Mouse (Mus musculus): ENCODE results near the gene Usp1.
"Not testable (repeated sequence)": the region's sequence is repeated elsewhere in the genome, so short reads cannot be mapped to it uniquely, and the experiment has no call there.

Usp1 gene

DNA sequence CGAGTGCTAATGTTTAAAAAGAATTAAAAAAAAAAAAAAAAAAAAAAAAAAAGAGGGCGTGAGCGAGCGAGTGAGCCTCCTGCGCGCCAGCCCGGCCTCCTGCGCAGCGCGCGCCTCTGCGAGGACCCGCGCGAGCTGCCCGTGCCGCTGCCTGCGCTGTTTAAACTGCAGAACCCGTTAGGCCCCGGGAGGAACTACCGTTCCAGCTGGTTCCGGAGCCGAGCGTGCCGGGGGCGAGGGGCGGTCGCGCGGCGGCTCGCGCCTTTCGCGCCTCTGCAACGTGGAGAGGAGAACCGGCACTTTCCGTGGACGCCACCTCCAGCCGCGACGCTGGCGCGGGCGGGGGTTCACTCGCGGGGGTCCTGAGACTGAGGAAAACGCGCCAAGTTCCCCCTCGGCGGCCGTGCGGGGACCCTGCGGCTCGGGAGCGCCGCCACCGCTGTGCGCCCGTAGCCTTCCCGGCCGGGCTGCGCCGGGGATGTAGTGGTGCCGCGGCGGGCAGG is at the start of gene Usp1:
Gene Usp1 (plus strand): TSS at position 243 of the 503 bp plus-strand sequence.
- DNase-seq (ENCODE audit: low read depth, low spot score): peak; percentile 34

DNA sequence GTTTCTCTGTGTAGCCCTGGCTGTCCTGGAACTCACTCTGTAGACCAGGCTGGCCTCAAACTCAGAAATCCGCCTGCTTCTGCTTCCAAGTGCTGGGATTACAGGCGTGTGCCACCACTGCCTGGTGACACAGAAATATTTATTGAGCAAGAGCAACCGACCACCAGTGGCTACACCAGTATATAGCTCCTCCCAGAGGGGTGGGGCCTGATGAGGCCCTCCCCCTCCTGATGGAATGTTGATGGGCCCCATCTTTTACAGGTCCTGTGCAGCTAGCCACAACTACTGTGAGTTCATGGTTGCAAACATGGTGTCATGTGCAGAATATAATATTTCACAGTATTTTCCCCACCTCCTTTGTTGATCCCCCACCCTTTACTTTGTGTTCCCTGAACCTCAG is 40.9 kb upstream of the Usp1 start:
- no peak for DNase-seq (ENCODE audit: low read depth, low spot score)

DNA sequence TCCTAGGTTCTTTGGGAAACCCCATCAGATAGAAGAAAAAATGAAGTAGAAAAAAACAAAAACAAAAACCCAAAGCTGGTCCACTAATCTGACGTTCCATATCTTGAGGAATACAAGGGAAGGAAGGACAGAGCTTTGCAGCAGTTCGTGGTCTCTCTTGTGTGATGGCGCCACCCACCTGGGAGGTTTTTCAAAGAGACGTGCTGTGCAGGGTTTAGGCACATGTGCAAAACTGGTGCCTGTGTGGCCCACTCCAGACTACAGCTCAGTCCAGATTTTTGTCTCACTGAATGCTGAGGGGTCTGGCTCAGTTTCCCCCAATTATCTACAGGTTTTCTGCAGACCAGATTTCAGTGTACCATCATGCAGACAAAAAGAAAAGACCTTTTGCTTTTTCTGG is 37.2 kb upstream of the Usp1 start:
- DNase-seq (ENCODE audit: low read depth, low spot score): no peak

DNA sequence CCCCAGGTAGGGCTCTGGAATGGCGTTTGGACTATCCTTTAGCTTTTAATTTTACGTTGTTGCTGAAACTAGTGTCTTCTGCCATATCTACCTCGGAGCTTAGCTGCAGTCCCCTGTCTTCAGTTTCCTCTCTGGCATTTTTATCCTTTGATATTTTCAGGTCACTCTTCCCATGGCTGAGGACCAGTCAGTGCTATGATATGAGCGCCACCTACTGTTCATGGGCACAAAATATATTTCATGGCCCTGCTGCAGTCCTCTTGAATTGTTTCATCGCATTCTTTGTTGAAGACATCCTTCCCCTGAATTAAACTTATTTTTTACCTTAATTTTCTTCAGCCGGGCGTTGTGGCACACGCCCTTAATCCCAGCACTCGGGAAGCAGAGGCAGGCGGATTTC is 36.5 kb upstream of the Usp1 start:
- no peak for DNase-seq (ENCODE audit: low read depth, low spot score)

DNA sequence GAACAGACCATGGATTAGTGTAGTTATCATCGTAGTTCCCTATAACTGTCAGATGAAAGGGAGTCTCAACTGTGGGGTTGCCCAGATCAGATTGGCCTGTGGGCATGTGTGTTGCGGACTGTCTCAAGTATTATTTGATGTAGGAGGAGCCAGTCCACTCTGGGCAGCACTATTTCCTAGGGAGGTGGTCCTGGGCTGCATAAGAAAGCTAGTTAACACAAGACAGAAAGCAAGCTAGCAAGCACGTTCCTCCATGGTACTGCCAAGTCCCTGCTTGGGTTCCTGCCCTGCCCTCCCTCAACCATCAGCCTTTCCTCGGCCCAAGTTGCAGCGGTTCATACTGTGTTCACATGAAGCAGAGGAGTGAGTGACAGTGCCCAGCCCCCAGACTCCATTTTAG is 13.4 kb upstream of the Usp1 start:
- no peak for DNase-seq (ENCODE audit: low read depth, low spot score)

DNA sequence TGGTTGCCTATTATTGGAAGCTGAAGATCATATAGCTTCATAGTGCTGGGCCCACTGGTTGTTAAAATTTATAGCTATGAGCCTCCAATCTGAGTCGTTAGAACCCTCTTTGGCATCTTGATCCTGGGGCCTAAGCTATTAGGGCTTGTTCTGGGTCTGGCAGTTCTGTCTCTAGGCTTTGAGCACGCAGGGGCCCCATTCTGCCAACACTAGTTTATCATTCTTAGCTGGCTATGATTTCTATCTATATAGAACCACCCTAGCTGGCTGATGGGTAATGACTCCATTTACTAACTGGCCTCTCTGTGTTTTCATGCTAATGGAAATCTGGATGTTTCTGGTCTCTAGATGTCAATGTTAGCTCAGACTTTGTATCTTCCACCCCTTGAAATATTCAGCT is 5.9 kb upstream of the Usp1 start:
- no peak for DNase-seq (ENCODE audit: low read depth, low spot score)

DNA sequence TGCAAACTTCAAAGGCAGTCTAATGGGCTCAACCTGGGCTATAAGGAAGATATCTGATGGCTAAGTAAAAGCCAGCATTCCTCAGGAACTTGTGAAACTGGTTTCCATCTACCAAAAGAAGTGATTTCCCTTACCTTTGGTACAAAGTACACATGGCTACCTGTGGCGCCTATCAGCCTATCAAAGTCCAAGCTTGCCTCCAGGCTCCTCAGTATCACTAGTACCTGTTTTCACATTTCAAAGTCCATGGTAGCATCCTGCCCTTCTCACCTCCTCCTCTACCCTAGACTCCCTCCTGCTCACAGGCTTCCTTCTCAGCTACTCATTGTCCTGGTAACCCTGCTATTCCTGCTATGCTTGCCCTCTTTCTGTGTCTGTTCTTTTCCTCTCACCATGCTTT is 5.4 kb upstream of the Usp1 start:
- DNase-seq (ENCODE audit: low read depth, low spot score): no peak

DNA sequence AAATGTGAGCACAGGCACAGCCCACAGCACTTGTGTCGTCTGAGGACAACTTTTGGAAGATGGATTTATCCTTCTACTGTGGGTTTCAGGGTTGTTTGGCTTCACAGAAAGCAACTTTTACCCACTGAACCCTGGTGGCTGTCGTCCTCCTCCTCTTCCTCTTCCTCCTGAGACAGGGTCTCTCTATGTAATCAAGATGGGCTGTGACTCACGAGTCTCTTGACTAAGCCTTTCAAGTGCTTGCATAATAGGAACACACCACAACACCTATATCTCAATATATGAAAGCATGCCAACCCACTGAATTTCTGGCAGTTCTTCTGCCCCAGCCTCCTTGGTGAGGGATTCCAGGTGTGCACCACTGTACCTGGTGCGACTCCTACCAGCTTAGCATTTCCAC is 2.7 kb upstream of the Usp1 start:
- no peak for DNase-seq (ENCODE audit: low read depth, low spot score)

DNA sequence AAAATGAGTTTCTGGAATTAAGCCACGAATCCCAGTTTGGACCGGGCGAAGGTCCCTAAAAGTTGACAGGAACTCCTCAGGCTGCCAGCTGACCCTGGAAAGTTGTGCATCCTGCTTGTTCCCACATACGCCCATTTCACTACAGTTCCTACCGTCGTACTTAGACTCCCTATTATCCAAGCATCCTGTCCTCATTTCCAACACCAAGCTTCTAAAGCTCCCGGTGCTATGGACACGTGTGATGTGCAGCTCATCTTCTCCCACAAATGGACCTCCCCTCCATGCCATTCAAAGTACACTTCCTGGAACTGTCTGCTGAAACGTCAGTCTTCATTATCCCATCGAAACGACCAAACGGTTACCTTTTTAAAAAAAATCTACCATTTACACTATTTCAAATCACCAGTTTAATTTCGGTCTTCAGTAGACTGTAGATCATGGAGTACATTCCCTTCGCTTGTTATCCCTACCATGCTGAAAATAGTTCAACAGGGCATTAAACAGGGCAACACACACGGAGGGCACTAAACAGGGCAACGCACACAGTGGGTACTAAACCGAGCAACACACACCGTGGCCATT is 1.5 kb upstream of the Usp1 start:
- DNase-seq (ENCODE audit: low read depth, low spot score): no peak

DNA sequence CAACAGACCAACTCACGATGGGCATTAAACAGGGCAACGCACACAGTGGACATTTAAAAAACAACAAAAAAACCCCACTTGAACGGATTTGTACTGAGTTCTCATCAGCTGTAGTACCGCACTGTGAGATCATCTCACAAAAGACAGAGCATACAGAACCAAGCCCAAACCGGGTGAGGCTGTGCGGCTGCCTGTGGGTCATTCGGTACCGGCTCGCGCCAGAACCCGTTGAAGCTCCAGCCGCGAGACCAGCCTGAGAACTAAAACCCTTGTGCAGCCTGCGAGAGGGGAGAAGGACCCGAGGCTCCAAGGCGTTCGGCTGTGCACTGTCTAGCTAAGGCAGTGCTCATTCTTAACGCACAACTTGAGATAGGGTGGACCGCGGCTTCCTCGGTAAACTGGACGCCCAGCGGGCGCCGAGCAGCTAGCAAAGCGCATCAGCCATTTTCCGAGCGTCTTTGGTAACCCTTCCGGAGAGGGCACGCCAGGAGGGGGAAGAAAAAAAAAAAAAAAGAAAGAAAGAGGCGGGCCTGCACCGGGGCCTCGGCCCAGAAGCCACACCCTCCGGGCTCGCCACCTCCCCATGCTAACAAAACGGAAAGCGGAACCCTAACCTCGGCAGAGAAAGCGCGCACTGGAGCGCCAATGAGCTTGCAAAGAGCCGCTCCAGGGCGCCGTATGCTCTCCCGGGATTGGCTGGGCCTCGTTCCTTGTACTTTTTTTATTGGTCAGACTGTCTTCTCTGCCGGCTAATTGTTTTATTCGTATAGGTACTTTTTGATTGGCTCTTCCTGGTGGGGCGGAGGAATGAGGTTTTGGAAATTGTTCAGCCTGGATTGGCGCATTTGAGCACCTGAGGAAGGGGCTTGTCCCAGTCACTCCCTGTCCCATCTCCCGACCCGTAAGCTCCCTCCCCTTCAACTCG is 705 bp upstream of the Usp1 start:
- DNase-seq (ENCODE audit: low read depth, low spot score): peak; percentile 93

DNA sequence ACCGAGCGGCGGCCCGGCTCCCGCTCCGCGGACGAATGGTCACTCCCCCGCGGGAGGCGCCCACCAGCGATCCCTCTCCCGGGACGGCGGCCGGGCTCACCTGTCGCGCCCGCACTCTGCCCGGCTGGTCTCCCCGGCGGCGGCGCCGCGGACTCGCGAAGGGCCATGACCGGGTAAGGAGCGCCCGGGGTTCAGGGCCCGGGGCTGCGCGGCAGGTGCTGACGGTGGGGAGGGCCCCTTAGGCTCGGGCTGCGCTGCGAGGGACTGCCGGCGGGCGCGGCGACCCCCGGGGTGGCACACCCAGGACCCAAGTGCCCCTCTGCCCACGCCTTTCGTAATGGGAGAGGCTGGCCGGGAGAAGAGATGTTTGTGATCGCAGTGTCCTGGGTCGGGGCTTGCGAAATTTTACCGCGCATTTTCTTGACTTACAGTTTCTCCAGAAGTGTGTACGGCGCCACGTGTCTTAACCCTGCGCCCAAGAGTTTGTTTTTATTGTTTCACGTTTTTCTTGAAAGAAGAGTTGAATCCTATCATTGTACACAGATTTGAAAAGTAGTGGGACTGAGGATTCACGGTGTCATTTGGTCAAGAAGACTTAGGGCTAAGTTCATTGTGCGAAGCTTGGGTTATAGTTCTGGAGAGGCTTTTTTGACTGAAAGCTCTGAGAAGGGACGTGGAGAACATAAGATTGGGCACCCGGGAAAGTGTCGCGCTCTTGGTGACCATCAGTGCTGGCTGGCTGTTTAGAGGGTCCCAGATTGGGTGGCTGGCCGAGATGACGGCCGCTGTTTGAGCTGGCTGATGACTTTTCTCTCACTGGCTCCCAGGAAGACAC is 678 bp downstream of the Usp1 start:
- no peak for DNase-seq (ENCODE audit: low read depth, low spot score)

DNA sequence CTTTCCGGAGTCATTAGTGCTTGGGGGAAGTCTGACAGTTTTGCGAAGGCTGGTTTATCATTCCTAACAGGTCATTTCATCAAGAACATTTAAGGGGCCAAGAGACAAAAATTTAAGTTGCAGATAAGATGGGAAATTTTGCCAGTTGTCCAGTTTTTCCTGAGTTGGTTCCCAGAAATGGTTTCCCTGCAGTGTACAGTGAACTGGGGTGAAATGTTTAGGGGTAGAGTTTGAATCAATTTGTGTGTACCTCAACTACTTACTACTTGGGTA is 1.2 kb downstream of the Usp1 start:
- no peak for DNase-seq (ENCODE audit: low read depth, low spot score)

DNA sequence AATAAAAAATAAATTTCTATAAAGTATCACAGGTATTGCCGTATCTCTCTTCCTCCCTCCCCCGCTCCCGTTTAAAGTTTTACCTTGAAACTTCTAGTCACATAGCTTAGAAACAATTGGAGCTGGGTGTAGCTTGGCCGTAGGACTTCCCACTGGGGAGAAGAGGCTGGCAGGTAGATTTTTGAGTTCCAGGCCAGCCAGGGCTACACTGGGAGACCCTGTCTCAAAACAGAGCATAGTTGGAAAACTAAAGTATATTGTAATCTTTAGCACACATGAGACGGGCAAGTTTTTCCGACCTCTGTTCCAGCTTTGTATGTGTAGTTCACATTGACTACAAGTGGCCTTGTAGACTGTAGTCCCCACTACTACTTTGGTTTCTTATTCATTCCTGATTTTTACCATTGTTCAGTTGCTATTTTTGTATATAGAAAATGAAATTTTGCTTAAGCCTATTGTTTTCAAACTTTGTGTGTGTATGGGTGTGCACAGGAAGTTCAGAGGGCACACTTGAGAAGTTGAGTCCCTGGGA is 1.7 kb downstream of the Usp1 start:
- no peak for DNase-seq (ENCODE audit: low read depth, low spot score)

DNA sequence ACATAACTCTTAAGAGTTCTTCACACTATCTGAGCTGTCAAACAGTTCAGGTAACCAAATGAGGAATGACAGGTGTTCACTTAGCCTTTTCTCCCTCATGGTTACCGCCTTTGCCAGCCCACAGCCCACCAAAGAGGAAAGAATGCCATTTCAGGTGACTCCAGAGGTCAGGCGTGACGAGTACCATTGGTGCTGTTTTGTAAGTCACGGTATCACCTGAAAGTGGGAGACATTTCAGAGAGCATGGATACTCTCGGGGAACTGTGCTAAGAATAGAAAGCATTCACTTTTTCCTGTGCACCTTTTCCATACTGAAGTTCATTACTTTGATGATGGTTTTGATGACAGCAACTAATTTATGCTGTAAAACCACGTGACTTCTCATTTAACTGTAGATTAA is 12.4 kb downstream of the Usp1 start:
- DNase-seq (ENCODE audit: low read depth, low spot score): no peak

DNA sequence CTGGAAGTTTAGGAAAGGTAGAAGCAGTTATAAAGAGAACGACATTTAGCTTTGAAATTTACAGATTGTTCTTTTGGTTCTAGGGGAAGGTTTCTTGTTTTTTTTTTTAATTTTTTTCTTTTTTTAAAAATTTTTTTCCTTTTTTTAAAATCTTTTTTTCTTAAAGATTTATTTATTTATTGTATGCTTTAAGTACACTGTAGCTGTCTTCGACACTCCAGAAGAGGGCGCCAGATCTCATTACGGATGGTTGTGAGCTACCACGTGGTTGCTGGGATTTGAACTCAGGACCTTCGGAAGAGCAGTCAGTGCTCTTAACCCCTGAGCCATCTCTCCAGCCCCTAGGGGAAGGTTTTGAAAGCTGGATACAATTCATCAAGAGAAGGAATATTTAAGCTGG is 14.6 kb downstream of the Usp1 start:
- not testable (repeated sequence) for DNase-seq (ENCODE audit: low read depth, low spot score)

DNA sequence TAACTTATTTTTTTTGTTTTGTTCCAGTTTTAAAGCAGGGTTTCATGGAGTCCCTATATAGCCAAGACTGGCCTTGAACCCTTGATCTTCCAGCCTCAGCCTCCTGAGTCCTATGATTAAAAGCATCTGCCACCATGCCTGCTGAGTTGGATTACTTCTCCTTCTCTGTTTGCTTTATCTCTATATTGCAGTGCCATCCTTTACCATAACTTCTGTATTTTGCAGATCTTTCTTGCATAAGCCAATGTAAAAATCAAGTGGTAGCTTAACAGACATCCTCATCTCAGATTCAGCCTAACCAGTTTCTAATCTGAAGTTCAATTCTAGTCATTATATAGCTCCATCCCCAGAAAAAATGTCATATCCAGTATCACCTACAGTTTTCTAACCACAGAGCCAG is 27.0 kb downstream of the Usp1 start:
- no peak for DNase-seq (ENCODE audit: low read depth, low spot score)

DNA sequence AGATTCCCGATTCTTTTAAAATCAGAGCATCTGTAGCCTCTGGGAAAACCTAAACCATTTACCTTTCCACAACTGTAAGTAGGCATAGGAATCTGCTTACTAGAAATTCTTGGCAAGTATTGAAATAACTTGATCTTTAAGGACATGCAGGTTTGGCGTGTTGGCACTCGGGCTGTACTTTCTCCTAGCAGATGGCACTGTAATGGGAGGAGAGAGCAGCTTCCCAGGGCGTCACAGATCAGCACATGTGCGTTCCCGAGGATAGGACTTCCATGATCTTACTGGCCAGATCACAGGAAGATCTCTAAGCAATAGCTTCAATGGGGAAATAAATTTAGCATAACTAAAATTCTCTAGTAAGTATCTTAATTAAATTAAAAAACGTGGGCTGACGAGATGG is 32.4 kb downstream of the Usp1 start:
- no peak for DNase-seq (ENCODE audit: low read depth, low spot score)

DNA sequence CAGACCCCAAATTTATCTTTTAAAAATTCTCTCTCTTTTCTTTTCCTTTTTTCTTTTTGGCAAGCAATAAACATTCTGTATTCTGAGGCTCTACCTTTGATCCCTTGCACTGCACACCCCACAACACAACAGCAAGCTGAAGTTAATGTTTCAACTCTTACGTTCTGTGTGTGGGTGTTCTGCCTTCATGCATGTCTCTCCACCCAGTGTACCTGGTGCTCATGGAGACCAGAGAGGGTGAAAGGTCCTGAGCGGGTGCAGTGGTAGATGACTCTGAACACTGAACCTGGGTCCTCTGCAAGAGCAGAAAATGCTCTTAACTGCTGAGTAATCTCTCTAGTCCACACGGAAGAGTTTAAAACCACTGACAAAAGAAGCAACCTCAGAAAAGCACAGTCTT is 36.6 kb downstream of the Usp1 start:
- DNase-seq (ENCODE audit: low read depth, low spot score): no peak

DNA sequence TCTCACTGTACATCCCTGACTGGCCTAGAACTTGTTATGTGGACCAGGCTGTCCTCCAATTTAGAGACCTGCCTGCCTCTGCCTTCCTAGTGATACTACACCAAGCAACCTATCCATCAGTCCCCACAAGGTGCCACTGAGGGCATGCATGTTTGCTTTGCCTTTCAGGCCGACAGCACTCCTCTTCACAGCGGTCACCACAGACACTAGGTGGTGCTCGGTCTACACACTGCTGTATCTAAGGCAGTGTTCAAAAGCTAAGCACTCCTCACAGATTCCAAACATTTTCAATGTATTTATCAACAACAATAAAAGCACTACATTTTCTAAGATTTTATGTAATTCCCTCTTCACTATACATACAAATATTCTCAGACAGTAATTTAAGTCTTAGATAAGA is 46.3 kb downstream of the Usp1 start:
- no peak for DNase-seq (ENCODE audit: low read depth, low spot score)

DNA sequence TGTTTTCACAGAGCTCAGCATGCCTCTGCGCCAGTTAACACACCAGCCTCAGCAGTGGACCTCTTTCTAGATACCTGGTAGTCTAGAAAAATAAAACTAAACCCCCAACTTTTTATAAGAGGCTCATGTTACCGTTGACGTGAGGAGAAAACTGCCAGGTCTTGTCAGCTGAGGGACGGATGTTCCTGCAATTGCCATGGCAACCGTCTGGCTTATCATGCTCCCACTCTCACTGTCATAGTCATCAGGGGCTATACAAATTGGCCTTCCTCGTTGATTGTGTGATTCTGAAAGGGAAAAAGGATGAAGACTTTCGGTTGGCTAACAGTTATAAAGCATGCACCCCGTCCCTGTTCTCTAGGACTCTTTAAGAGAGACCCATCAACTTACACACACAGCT is 52.1 kb downstream of the Usp1 start:
- no peak for DNase-seq (ENCODE audit: low read depth, low spot score)

DNA sequence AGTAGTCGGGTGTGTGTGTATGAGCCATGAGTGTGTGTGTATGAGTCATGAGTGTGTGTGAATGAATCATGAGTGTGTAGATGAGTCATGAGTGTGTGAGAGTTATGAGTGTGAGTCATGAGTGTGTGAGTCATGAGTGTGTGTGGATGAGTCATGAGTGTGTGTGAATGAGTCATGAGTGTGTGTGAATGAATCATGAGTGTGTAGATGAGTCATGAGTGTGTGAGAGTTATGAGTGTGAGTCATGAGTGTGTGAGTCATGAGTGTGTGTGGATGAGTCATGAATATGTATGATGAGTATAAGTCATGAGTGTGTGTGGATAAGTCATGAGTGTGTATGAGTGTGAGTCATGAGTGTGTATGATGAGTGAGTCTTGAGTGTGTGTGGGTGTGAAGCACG is 54.7 kb downstream of the Usp1 start:
- not testable (repeated sequence) for DNase-seq (ENCODE audit: low read depth, low spot score)

DNA sequence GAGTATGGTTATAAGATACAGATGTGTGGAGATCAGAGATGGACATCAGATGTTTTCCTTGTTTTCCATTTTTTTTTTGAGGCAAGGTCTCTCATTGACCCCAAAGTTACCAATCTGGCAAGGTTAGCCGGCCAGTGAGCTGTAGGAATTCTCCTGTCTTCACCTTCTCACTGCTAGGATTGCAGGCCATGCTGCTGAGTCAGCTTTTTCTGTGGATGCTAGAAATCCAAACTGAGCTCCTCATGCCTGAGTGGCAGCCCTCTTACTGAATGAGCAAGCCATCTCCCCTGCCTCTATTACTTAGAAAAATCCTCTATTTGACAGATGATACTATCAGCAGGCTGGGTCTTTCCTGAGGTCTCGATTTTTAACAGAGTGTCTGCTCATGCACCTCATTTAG is 55.1 kb downstream of the Usp1 start:
- DNase-seq (ENCODE audit: low read depth, low spot score): no peak

All from WW6 (cell line).